Mouse (Mus musculus): ENCODE data around the gene Furin.
"Not testable (repeated sequence)": the region's sequence is repeated elsewhere in the genome, so short reads cannot be mapped to it uniquely, and the experiment has no call there.

Gene Furin

DNA sequence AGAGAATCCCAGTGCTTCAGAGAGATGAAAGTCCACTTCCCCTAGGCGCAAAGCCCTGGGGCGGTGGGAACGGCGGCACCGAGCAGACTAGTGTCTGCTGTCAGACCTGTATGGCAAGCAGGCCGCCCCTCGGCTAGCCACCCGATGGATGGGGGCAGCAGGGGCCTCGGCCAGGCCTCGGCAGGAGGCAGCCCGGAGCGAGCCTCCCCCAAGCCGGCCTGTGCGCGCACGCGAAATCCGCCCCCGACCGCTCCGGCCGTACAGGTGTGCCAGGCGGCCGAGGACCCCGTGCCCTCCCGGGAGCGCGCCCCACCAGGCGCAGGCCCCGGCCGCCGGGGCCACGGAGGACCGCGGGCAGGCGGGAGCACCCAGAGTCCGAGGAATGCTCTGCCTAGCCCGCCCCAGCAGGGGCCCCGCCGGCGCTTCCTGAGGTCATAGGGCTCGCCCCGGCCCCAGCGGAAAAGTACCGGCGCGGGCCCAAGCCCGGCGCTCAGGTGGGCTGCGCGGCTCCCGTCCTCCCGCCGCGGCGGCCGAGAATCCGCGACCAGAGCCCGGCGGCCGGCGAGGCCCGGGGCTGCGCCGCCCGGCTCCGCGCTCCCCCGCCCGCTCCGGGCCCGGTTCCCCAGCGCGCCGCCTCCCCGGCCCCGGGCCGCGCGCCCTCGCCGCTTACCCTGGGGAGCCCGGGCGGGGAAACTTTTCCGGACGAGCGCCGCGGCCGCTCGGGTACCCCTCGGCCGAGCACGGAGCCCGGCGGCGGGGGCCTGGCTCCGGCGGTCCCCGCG lies 3.2 kb downstream of the Furin start:
- intact Hi-C loops (cut with DNase I) = no loop called here

DNA sequence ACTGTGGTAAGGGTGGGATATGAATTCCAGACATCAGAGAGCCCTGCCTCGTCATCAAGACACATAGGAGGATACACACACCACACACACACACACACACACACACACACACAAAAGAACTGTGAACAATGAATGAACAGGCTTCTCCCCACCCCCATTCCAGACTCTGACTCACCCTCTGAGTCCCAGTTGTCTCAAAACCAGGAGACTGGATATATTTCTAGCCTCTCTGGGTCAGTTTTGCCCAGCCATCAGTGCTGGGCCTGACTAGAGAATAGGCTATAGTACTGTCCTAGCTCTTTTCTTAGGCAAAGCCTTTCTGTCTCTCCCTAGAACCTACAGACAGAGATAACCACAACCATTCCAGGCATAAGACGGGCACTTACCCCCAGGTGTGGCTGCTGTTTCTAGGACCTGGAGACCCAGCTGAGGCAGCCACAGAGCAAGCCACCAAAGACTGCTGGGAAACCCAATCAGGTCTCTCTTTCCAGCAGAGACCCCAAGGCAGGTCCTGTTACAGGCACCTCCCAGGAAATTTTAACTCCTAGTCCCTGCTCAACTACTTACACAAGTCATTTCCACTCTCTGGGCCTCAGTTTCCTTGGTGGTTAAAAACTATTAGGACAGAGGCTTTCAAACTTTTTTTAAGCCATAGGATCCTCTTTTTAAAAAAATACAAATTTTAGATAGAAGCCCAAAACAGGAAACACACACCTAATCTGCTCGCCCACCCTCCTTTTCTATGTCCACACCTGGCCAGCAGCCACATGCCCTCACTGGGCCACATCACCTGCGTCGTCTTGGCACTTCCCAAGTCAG lies 4.0 kb downstream of the Furin start:
- intact Hi-C loops (cut with DNase I) = no loop called here

- intact Hi-C loops (cut with DNase I) = no loop called here
These were observed 4.7 kb downstream of the Furin start for GRCm38 (mm10) chr7:80400571-80400970.

DNA sequence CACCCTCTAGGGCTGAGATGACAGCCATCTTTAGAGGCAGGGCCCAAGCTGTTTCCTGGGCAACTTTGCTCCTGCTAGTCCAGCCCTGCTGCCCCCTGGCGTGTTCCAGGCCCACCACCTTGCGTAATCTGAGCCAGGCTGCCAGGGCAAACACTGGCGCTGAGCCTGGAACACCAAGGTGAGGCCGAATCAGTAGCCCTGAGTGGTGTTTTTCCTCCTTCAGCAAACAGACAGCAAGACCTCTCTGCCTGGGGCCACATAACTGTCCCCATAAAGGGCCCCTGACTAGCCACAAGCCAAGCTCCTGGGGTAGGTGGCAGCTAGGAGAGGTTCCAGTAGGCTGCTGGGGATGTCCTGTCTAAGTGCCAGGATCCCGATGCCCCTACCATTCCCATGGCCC lies 5.1 kb downstream of the Furin start:
- intact Hi-C loops (cut with DNase I) = no loop called here

GRCm38 (mm10) chr7:80398654-80399444 lies 6.4 kb downstream of the Furin start:
- intact Hi-C loops (cut with DNase I) = no loop called here

- intact Hi-C loops (cut with DNase I) = no loop called here
These were observed 7.2 kb downstream of the Furin start for GRCm38 (mm10) chr7:80397986-80398385.

DNA sequence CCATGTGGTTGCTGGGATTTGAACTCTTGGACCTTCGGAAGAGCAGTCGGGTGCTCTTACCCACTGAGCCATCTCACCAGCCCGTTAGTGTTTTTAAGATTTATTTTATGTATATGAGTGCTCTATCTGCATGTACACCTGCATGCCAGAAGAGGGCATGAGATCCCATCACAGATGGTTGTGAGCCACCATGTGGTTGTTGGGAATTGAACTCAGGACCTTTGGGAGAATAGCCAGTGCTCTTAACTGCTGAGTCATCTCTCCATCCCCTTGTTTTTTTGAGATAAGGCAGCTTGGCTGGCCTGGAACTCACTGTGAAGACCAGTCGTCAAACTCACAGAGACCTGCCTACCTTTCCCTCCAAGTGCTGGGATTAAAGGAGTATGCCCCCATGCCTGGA lies 8.8 kb downstream of the Furin start:
- intact Hi-C loops (cut with DNase I) = not testable (repeated sequence)

DNA sequence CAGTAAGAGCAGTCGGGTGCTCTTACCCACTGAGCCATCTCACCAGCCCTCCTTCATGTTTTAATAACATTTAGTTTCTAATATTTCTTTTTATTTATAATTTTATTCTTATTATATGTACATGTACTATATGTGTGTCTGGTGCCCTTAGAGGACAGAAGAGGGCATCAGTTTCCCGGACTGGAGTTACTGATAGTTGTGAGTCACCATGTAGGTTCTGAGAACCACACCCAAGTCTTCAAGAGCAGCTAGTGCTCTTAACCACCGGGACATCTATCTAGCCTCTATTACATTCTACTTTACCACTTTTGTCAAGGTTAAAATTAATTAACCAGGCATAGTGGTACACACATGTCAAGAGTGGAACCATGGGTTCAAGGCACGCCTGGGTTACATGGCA lies 10.6 kb downstream of the Furin start:
- intact Hi-C loops (cut with DNase I) = no loop called here

- intact Hi-C loops (cut with DNase I) = no loop called here
These were observed 13.1 kb downstream of the Furin start for GRCm38 (mm10) chr7:80392119-80392518.

GRCm38 (mm10) chr7:80387633-80388543 lies 17.3 kb downstream of the Furin start, which contains the start of gene Fes:
Gene Fes (minus strand): TSS chr7:80387946.
- intact Hi-C loops (cut with DNase I) = no loop called here

DNA sequence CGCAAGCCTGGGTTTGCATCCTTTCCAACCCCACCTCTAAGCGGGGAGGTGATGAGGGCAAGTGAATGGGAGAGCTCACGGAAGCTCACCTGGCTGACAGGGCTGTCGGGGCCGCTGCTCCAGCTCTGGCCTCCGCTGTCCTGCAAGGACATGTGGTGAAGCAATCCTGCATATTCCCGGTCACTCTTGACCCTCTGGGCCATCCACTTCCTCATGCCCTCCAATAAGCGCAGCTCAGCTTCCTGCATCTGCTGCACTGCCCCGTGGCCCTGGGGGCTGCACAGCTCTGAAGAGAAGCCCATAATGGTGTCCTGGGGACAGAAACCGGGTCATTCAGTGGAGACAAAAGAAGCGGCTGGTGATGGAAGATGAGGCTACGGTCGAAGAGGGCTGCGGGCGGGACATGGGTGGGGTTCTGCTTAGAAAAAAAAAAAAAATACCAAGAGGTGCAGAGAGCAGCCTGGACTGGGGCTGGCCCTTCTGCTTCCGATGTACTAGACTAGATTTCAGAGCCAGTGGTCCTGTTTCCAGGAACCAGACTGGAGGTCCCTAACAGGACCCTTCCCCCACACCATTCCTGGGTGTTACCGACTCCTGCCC lies 18.1 kb downstream of the Furin start:
- intact Hi-C loops (cut with DNase I) = no loop called here

- intact Hi-C loops (cut with DNase I) = loop anchor here (1.0 kb wide), 1 partner anchor 198 kb away; no protein-coding TSS in a partner anchor
These were observed 18.9 kb downstream of the Furin start for GRCm38 (mm10) chr7:80386235-80386930.

DNA sequence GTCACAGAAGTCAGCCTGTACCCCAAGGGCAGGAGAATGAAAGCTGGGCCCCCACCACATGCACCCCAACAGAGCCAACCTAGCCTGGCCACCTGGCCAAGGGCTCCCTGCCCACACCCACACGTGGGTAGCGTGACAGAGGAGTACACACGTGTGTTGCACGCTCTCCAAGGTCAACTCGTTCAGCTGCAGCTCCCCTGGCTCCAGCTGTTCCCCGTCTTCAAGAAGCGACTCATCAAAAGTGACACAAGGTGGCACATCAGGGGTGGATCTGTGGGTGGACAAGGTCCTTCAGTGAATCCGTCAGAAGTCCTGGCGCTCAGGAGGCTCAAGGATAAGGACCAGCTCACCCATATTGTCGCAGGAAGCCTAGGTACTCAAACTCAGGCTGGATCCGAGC lies 22.3 kb downstream of the Furin start:
- intact Hi-C loops (cut with DNase I) = no loop called here

- intact Hi-C loops (cut with DNase I) = loop anchor here (5.0 kb wide), 1 partner anchor 237 kb away; no protein-coding TSS in a partner anchor
These were observed 25.7 kb downstream of the Furin start for GRCm38 (mm10) chr7:80379531-80379930.

DNA sequence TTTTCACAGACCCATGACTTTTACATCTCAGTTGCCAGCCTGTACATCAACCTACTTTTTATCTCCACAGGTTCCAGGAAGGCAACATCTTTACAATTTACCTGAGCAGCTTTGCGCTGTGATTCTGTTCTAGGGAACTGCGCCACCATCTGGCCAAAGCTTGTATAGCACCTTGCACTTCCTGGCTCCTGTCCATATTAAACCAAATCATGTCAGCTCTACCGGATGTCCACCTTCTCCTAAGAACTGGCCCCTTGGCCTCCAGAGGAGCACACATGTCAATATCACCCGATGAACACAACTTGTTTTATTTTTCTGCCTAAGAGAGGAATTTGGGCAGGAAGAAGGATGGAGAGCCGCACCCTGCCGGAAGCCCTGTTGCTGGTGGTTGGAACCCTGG lies 27.8 kb downstream of the Furin start:
- intact Hi-C loops (cut with DNase I) = loop anchor here (2.0 to 5.0 kb wide), 2 partner anchors 35 to 235 kb away; partner anchors contain the start of gene Hddc3

- intact Hi-C loops (cut with DNase I) = loop anchor here (2.0 to 5.0 kb wide), 2 partner anchors 33 to 234 kb away; partner anchors contain the start of gene Hddc3
These were observed 29.0 kb downstream of the Furin start for GRCm38 (mm10) chr7:80376192-80376591.

GRCm38 (mm10) chr7:80375376-80376039 lies 29.7 kb downstream of the Furin start:
- intact Hi-C loops (cut with DNase I) = loop anchor here (2.0 to 5.0 kb wide), 2 partner anchors 33 to 233 kb away; partner anchors contain the start of gene Hddc3

DNA sequence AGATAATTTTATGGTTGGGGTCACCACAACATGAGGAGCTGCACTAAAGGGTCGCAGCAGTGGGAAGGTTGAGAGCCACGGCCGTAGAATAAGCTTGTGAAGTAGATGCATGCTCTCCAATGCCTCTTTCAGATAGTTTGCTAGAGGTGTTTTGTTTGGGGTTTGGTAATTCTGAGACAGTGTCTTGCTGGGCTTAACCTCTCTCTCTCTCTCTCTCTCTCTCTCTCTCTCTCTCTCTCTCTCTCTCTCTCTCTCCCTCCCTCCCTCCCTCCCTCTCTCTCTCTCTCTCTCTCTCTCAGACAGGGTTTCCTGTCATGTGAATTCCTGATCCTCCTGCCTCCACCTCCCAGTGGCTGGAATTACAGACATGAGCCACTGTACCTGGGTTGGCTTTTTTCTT lies 30.5 kb downstream of the Furin start:
- intact Hi-C loops (cut with DNase I) = loop anchor here (5.0 kb wide), 1 partner anchor 232 kb away; no protein-coding TSS in a partner anchor

- intact Hi-C loops (cut with DNase I) = no loop called here
These were observed 31.0 kb downstream of the Furin start for GRCm38 (mm10) chr7:80374280-80374679.
